Mouse (Mus musculus): ENCODE measurements around the gene Maoa. TPM values are rescaled to one million over a fixed set of nuclear protein-coding genes. Genes with fewer than 3 reads are reported as not detected.

Maoa gene
- 0.29 TPM for polyA plus RNA-seq (2017; shearing (Covaris generic))

GRCm38 (mm10) chrX:16619034-16619929, at the start of gene Maoa:
Maoa (plus strand) TSS chrX:16619698.

Other genes with a start within 250 kb of the Maoa start
- not detected for gene Cypt1, start 96.8 kb upstream of the Maoa start, polyA plus RNA-seq (2017; shearing (Covaris generic))
- 0.10 TPM for gene Maob, start 197.7 kb downstream of the Maoa start, polyA plus RNA-seq (2017; shearing (Covaris generic))